ENCODE assay signal across 8 mouse cellular contexts in genomic region chr2:132970772-132971173, GRCm38 (mm10). TPM values are rescaled to one million over a fixed set of nuclear protein-coding genes. Genes with fewer than 3 reads are reported as not detected.
DNase-seq lines count a peak whose midpoint lies in the region; ATAC-seq lines count a peak whose summit lies in the region.

No protein-coding gene starts in this region.

- ATAC-seq in frontal cortex, adult (ENCODE audit: low TSS enrichment), result peak; percentile 88
- ATAC-seq in lung, embryonic 16.5 days (ENCODE audit: low read depth), result peak; percentile 20; the same call in 1 of the 2 replicates

- H3K27me3 ChIP-seq in lung, embryonic 16.5 days (ENCODE audit: control insufficient read depth, insufficient read depth, low read depth, low read length), result no peaks in the 10 kb centered on the region; the same call in 1 of the 2 replicates

- DNase-seq in frontal cortex, postnatal 10 days (ENCODE audit: low spot score in 2 of 2), result no peak
- peak; percentile 62 for DNase-seq in 416B (ENCODE audit: low read depth)
- peak; percentile 42 for DNase-seq in brain, embryonic 18.5 days (ENCODE audit: low read depth, low spot score)
- peak; percentile 12 for DNase-seq in heart, postnatal 4 days
- DNase-seq in urinary bladder, postnatal 25 days (ENCODE audit: low spot score), result no peak
- DNase-seq in B cell, adult 2 months, result no peak

- 20% methylated on average over 4 of the region's 4 CpGs for WGBS in lung, embryonic 16.5 days

- H3K4me2 ChIP-seq in lung, embryonic 16.5 days (ENCODE audit: low read depth, low read length), result no peak overlapping the region

- no peak overlapping the region for H3K4me3 ChIP-seq in lung, embryonic 16.5 days (ENCODE audit: low read length)

- H3K27ac ChIP-seq in lung, embryonic 16.5 days (ENCODE audit: low read length), result no peak overlapping the region

- no peaks in the 10 kb centered on the region for H3K9me3 ChIP-seq in lung, embryonic 16.5 days (ENCODE audit: control insufficient read depth, low read length)

- no peaks in the 10 kb centered on the region for H3K4me1 ChIP-seq in lung, embryonic 16.5 days (replicated peaks; ENCODE audit: control insufficient read depth, insufficient read depth, low read length)

- H3K9ac ChIP-seq in lung, embryonic 16.5 days (ENCODE audit: low read length), result no peak overlapping the region

- H3K36me3 ChIP-seq in lung, embryonic 16.5 days (ENCODE audit: control insufficient read depth, insufficient read depth, low read length), result no peaks in the 10 kb centered on the region

RNA-seq across cellular contexts. Expression of gene Fermt1, which starts 25.1 kb away (rescaled TPM):
- total RNA-seq in heart, postnatal 4 days (2021), result not detected
- 3.7 and 4.4 TPM in 2 replicates for polyA plus RNA-seq in lung, embryonic 16.5 days (2015; fragmentation: Nextera tagmentation; extraction: Ambion mirVana)

Comparison
In these comparisons a context has a peak if more than half of its experiments do, and no peak if none do; other contexts are left out.
1. DNase-seq: peak in 416B (single experiment), brain, embryonic 18.5 days (single experiment) and heart, postnatal 4 days (single experiment); none in frontal cortex, postnatal 10 days (0 of 2), urinary bladder, postnatal 25 days (single experiment) and B cell, adult 2 months (0 of 2).